ENCODE assay signal across 8 mouse cellular contexts in the genomic region with DNA sequence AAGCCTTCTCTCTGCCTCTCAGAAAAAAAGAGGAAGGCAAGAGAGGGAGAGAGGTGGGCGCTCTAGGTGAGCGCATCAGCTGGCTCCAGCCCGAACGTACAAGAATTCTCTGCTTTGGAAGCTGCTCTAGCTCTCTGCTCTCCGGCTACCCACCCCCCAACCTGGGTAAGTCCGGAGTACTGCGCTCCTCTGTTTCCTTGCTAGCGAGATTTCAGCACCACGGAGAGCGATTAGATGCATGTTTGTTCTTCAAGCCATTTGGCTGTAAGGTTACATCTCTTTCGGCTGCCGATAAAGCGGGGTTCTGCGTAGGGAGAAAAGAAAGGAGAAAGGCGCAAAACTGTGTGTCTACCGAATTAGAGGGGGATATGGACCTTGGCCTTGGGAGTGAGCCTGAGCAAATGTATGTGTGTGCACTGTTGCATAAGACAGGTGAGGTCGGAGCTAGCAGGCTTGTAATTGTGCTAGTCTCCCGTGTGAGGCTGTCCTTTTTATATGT. TPM values are rescaled to one million over a fixed set of nuclear protein-coding genes. Genes with fewer than 3 reads are reported as not detected.
DNase-seq lines count a peak whose midpoint lies in the region; ATAC-seq and TF ChIP-seq lines count a peak whose summit lies in the region.

No protein-coding gene starts in this region.

- H3K9ac ChIP-seq in forebrain, embryonic 12.5 days: 0 out of 2 replicates have a peak overlapping the region, but pooled peaks have one; percentile 25
- peak overlapping the region; percentile 40 for H3K9ac ChIP-seq in hindbrain, embryonic 12.5 days

- no peak for TF ChIP-seq CTCF in left cerebral cortex, adult 2 months (IDR thresholded peaks at IDR 0.05)

- peak; percentile 90 for ATAC-seq in forebrain, embryonic 12.5 days (ENCODE audit: low FRiP score)
- ATAC-seq in hindbrain, embryonic 12.5 days (ENCODE audit: low FRiP score): peak; percentile 84
- peak; percentile 77 for ATAC-seq in megakaryocyte progenitor cell, adult 5-6 weeks (replicated peaks; ENCODE audit: poor library complexity)
- no peak for ATAC-seq in monocyte, adult 5-6 weeks (replicated peaks; ENCODE audit: insufficient number of reproducible peaks, low FRiP score, low TSS enrichment, poor library complexity, severe bottlenecking)

- DNase-seq in R1 (ENCODE audit: low read depth, low spot score): peak; percentile 92
- peak; percentile 18 for DNase-seq in c-Kit-positive CD71-positive TER-119-positive erythroid progenitor cells, embryonic 14.5 days (ENCODE audit: low spot score)
- DNase-seq in left cerebral cortex, adult 2 months (ENCODE audit: extremely low spot score in 1 of 2, low spot score in 2 of 2): peak; percentile 50 to 52
- peak; percentile 60 for DNase-seq in right cerebral cortex, postnatal 14 days

- intact Hi-C loops in left cerebral cortex, adult 2 months (cut with DNase I): loop anchor here (5.0 kb wide), 7 partner anchors 77 to 658 kb away; no protein-coding TSS in a partner anchor

- H3K4me1 ChIP-seq in forebrain, embryonic 12.5 days: peaks cover 11% of the 10 kb centered on the region
- 0 out of 2 replicates have a peak, but pooled peaks cover 10% of the 10 kb centered on the region for H3K4me1 ChIP-seq in hindbrain, embryonic 12.5 days

- no peaks in the 10 kb centered on the region for H3K9me3 ChIP-seq in forebrain, embryonic 12.5 days
- no peaks in the 10 kb centered on the region for H3K9me3 ChIP-seq in hindbrain, embryonic 12.5 days (replicated peaks)

- no peaks in the 10 kb centered on the region for H3K36me3 ChIP-seq in forebrain, embryonic 12.5 days (replicated peaks)
- H3K36me3 ChIP-seq in hindbrain, embryonic 12.5 days: no peaks in the 10 kb centered on the region

- peaks cover 10% of the 10 kb centered on the region for H3K27me3 ChIP-seq in forebrain, embryonic 12.5 days
- H3K27me3 ChIP-seq in hindbrain, embryonic 12.5 days: peaks cover 11% of the 10 kb centered on the region

- peak overlapping the region; percentile 33 for H3K4me3 ChIP-seq in forebrain, embryonic 12.5 days (replicated peaks)
- H3K4me3 ChIP-seq in hindbrain, embryonic 12.5 days: peak overlapping the region; percentile 34
- peak overlapping the region; percentile 67 for H3K4me3 ChIP-seq in left cerebral cortex, adult 2 months

- peak overlapping the region; percentile 58 for H3K4me2 ChIP-seq in forebrain, embryonic 12.5 days
- peak overlapping the region; percentile 47 for H3K4me2 ChIP-seq in hindbrain, embryonic 12.5 days (replicated peaks)

- WGBS in forebrain, embryonic 12.5 days: under 1% methylated on average over 18 of the region's 18 CpGs
- 1% methylated on average over 18 of the region's 18 CpGs for WGBS in hindbrain, embryonic 12.5 days

- no peak overlapping the region for H3K27ac ChIP-seq in forebrain, embryonic 12.5 days
- H3K27ac ChIP-seq in hindbrain, embryonic 12.5 days: no peak overlapping the region
- H3K27ac ChIP-seq in left cerebral cortex, adult 2 months: peak overlapping the region; percentile 97

RNA-seq across cellular contexts. Expression of gene Tnr, which starts 0.5 kb away (rescaled TPM):
- 0.75 and 1.4 TPM in 2 replicates for polyA plus RNA-seq in forebrain, embryonic 12.5 days (2016; fragmentation: Nextera tagmentation; extraction: Ambion mirVana)
- 1.3 and 1.4 TPM in 2 replicates for polyA plus RNA-seq in hindbrain, embryonic 12.5 days (2016; fragmentation: Nextera tagmentation; extraction: Ambion mirVana)
- total RNA-seq in left cerebral cortex, adult 2 months (2021): 100 to 1,000 TPM; 138 to 146 TPM
- not detected in 2 replicates for total RNA-seq in megakaryocyte progenitor cell, adult 5-6 weeks (2015)
- not detected in 2 replicates for total RNA-seq in megakaryocyte progenitor cell, adult 5-6 weeks (2017)
- not detected in 3 replicates for total RNA-seq in monocyte, adult 5-6 weeks (2017)

Comparison
In these comparisons a context has a peak if more than half of its experiments do, and no peak if none do; other contexts are left out.
1. DNase-seq: peak in every context shown above with its lines; median percentile 92 in R1; 60 in right cerebral cortex, postnatal 14 days; 51 in left cerebral cortex, adult 2 months; 18 in c-Kit-positive CD71-positive TER-119-positive erythroid progenitor cells, embryonic 14.5 days.
2. RNA of gene Tnr, which starts 0.5 kb away (total RNA-seq): 138 to 146 TPM in left cerebral cortex, adult 2 months; not detected in megakaryocyte progenitor cell, adult 5-6 weeks and not detected in monocyte, adult 5-6 weeks; every median in the first group is over 100 times any median in the second.
3. Peak in every context shown above with its lines, with median percentiles within 50 percentile points of each other: H3K4me3 ChIP-seq.